Mouse (Mus musculus): ENCODE measurements around the gene Tspan15. TPM values are rescaled to one million over a fixed set of nuclear protein-coding genes. Genes with fewer than 3 reads are reported as not detected.

The Tspan15 gene
- total RNA-seq (2023), result 5.3 and 12.5 TPM in 2 replicates

GRCm38 (mm10) chr10:62230708-62231394 is at the start of gene Tspan15:
Gene Tspan15, minus strand, starts transcription at chr10:62231251.

GRCm38 (mm10) chr10:62252000-62252488 is 21.0 kb upstream of the Tspan15 start, which contains the start of gene Tacr2:
Gene Tacr2, plus strand, starts transcription at chr10:62252438.

GRCm38 (mm10) chr10:62143820-62144219 is 87.2 kb downstream of the Tspan15 start, which contains the start of gene Fam241b:
Gene Fam241b, minus strand, starts transcription at chr10:62143920.

Other genes starting within 250 kb of the Tspan15 start
- gene Neurog3, start 98.2 kb downstream of the Tspan15 start, total RNA-seq (2023), result not detected in 2 replicates
- 7.0 and 7.4 TPM in 2 replicates for gene Fam241b, start 87.3 kb downstream of the Tspan15 start, total RNA-seq (2023)
- gene Tacr2, start 21.2 kb upstream of the Tspan15 start, total RNA-seq (2023), result not detected in 2 replicates
- gene Hk1, start 148.7 kb upstream of the Tspan15 start, total RNA-seq (2023), result 78.7 and 97.1 TPM in 2 replicates
- 0.41 TPM in 1 of 2 replicates, not detected in the other for gene Hkdc1, start 191.2 kb upstream of the Tspan15 start, total RNA-seq (2023)
- gene 4930507D05Rik, start 218.2 kb upstream of the Tspan15 start, total RNA-seq (2023), result not detected in 2 replicates
- 18.3 and 18.4 TPM in 2 replicates for gene Supv3l1, start 218.5 kb upstream of the Tspan15 start, total RNA-seq (2023)